Mouse (Mus musculus): ENCODE data around the gene Pepd. TPM values are rescaled to one million over a fixed set of nuclear protein-coding genes. Genes with fewer than 3 reads are reported as not detected.

Gene Pepd
- polyA plus RNA-seq, 1 experiment from 2014 or later: 178 TPM

DNA sequence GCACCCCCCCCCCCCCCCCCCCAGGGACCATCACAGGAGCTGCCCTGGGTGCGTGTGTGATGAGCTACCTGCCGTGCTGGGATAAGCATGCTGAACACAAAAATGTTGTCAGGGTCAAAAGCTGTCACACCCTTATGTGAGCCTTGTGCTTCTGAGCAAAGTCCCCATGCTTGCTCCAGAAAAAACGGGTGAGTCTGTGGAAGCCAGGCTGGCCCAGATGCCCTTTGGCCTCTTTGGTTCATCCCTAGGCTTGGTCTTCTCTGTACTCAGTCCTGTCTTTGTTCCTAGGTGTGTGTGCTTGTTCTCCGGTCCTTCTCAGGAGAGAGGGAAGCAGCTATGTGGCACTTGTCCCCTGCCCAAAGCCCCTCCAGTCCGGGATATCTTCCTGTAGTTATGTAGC is 3.4 kb downstream of the Pepd start:
- no peak overlapping the region for H3K4me3 ChIP-seq (ENCODE audit: low read depth, low read length)
- 66% methylated on average over 5 of the region's 5 CpGs for WGBS

DNA sequence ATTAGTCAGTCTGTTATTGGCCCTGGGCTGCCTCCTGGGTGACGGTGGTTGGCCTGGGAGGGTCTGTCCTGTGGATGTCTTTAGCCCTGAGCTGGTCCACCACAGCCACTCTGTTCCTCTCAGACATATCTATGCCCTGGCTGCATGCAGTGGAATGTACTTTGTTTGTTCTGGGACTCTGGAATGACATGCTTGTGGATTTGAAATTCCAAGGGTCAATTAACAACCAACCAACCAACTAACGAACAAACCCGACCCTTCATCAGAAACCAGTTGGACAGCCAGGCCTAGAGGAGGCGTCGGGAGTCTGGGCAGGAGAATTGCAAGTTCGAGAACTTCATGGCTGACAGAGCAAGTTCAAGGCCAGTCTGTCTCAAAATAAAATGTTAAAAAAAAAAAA is 5.4 kb downstream of the Pepd start:
- H3K36me3 ChIP-seq (ENCODE audit: control insufficient read depth, insufficient read depth): peaks cover 13% of the 10 kb centered on the region
- no peak overlapping the region for H3K9ac ChIP-seq (ENCODE audit: low read depth, low read length)
- H3K4me3 ChIP-seq (ENCODE audit: low read depth, low read length): no peak overlapping the region
- 47% methylated on average over 6 of the region's 6 CpGs for WGBS
- H3K27ac ChIP-seq (ENCODE audit: low read depth, low read length): no peak overlapping the region
- TF ChIP-seq CTCF (IDR thresholded peaks at IDR 0.05; ENCODE audit: low read depth): no peak
- 0 out of 2 replicates have a peak, but pooled peaks cover 3% of the 10 kb centered on the region for H3K4me1 ChIP-seq (replicated peaks; ENCODE audit: control insufficient read depth, insufficient read depth, low read length)
- no peaks in the 10 kb centered on the region for H3K27me3 ChIP-seq (replicated peaks; ENCODE audit: control insufficient read depth, insufficient read depth, low read length)
- ATAC-seq: no peak
- no peaks in the 10 kb centered on the region for H3K9me3 ChIP-seq (ENCODE audit: control insufficient read depth)
- H3K4me2 ChIP-seq (replicated peaks; ENCODE audit: low read depth): no peak overlapping the region

More for the DNA sequence above, 3.4 kb downstream of the Pepd start:
- no peak overlapping the region for H3K4me2 ChIP-seq (replicated peaks; ENCODE audit: low read depth)
- H3K27ac ChIP-seq (ENCODE audit: low read depth, low read length): no peak overlapping the region
- H3K27me3 ChIP-seq (replicated peaks; ENCODE audit: control insufficient read depth, insufficient read depth, low read length): no peaks in the 10 kb centered on the region
- H3K36me3 ChIP-seq (ENCODE audit: control insufficient read depth, insufficient read depth): peaks cover 3% of the 10 kb centered on the region; the same call in 1 of the 2 replicates
- TF ChIP-seq CTCF (IDR thresholded peaks at IDR 0.05; ENCODE audit: low read depth): no peak
- H3K9ac ChIP-seq (ENCODE audit: low read depth, low read length): no peak overlapping the region
- no peaks in the 10 kb centered on the region for H3K9me3 ChIP-seq (ENCODE audit: control insufficient read depth)
- H3K4me1 ChIP-seq (replicated peaks; ENCODE audit: control insufficient read depth, insufficient read depth, low read length): 0 out of 2 replicates have a peak, but pooled peaks cover 3% of the 10 kb centered on the region
- ATAC-seq: no peak

DNA sequence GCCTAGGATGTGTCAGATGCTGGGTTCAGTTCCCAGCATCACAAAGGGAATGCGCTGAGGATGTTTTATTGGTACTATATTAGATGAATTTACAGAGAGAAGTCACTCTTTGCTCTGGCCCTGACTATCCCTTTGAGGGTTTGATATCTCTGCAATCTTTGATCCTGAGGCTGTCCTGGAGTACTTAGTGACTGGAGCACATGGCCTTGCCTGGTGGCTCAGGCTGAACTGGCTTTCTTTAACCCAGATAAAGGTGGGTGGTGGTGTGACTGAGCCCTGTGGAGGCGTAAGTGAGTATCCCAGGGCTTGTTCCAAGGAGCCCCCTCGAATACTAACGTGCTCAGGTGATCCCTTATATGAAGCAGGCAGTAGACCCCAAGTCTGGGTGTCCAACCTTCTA is 5.8 kb downstream of the Pepd start:
- H3K9me3 ChIP-seq (ENCODE audit: control insufficient read depth): no peaks in the 10 kb centered on the region
- TF ChIP-seq CTCF (IDR thresholded peaks at IDR 0.05; ENCODE audit: low read depth): no peak
- H3K27me3 ChIP-seq (replicated peaks; ENCODE audit: control insufficient read depth, insufficient read depth, low read length): no peaks in the 10 kb centered on the region
- no peak overlapping the region for H3K27ac ChIP-seq (ENCODE audit: low read depth, low read length)
- no peak overlapping the region for H3K9ac ChIP-seq (ENCODE audit: low read depth, low read length)
- H3K4me3 ChIP-seq (ENCODE audit: low read depth, low read length): no peak overlapping the region
- 0 out of 2 replicates have a peak, but pooled peaks cover 3% of the 10 kb centered on the region for H3K4me1 ChIP-seq (replicated peaks; ENCODE audit: control insufficient read depth, insufficient read depth, low read length)
- H3K36me3 ChIP-seq (ENCODE audit: control insufficient read depth, insufficient read depth): peaks cover 13% of the 10 kb centered on the region
- no peak for ATAC-seq
- WGBS: 82% methylated on average over 4 of the region's 4 CpGs
- no peak overlapping the region for H3K4me2 ChIP-seq (replicated peaks; ENCODE audit: low read depth)

DNA sequence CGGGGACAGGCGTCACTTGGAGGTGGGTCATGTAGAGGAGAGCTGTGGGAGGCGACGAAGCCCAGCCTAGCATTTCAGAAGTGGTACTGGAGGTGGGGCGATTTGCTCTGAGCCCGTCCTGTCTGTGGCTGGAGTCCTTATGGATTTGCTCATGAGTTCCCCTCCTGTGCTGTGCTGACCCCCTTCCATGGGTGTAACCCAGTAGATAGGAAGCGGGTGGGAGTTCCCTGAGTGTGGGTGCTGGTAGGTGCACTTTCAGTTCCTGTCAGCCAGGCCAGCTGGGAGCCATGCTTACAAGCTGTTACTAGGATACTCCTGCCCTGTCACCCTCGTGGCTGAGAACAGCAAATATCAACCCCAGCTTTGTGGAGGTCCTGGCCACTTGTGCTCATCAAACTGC is 6.2 kb downstream of the Pepd start:
- peaks cover 13% of the 10 kb centered on the region for H3K36me3 ChIP-seq (ENCODE audit: control insufficient read depth, insufficient read depth)
- H3K9ac ChIP-seq (ENCODE audit: low read depth, low read length): no peak overlapping the region
- H3K27me3 ChIP-seq (replicated peaks; ENCODE audit: control insufficient read depth, insufficient read depth, low read length): no peaks in the 10 kb centered on the region
- WGBS: 78% methylated on average over 8 of the region's 8 CpGs
- H3K27ac ChIP-seq (ENCODE audit: low read depth, low read length): no peak overlapping the region
- H3K4me2 ChIP-seq (replicated peaks; ENCODE audit: low read depth): no peak overlapping the region
- H3K9me3 ChIP-seq (ENCODE audit: control insufficient read depth): no peaks in the 10 kb centered on the region
- no peak for TF ChIP-seq CTCF (IDR thresholded peaks at IDR 0.05; ENCODE audit: low read depth)
- no peak overlapping the region for H3K4me3 ChIP-seq (ENCODE audit: low read depth, low read length)
- H3K4me1 ChIP-seq (replicated peaks; ENCODE audit: control insufficient read depth, insufficient read depth, low read length): no peaks in the 10 kb centered on the region
- ATAC-seq: no peak

DNA sequence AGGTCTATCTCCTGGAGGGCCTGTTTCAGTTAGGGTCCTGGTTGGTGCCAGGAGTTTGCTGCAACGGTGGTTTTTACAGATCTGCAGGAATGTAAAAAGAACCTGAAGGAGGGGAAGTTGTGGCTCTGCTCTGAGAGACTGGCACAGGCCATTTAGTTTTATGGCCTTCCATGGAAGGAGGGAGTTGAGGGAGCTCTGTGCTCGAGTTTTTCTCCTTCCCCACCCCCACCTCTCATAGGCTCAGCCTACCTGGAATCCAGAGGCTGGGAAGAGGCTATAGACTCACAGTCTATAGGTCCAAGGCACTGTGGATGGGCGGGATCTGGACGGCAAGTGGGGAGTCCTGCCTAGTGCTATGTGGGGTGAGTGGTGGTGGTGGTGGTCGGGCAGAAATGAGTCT is 6.9 kb downstream of the Pepd start:
- TF ChIP-seq CTCF (IDR thresholded peaks at IDR 0.05; ENCODE audit: low read depth): no peak
- Histone ChIP-seq H3K9me3 (ENCODE audit: control insufficient read depth) (no peaks in the 10 kb centered on the region), H3K4me3 (ENCODE audit: low read depth, low read length) (no peak overlapping the region), H3K4me2 (replicated peaks; ENCODE audit: low read depth) (no peak overlapping the region), H3K36me3 (ENCODE audit: control insufficient read depth, insufficient read depth) (peaks cover 13% of the 10 kb centered on the region), H3K27me3 (replicated peaks; ENCODE audit: control insufficient read depth, insufficient read depth, low read length) (no peaks in the 10 kb centered on the region), H3K4me1 (replicated peaks; ENCODE audit: control insufficient read depth, insufficient read depth, low read length) (no peaks in the 10 kb centered on the region), H3K9ac (ENCODE audit: low read depth, low read length) (no peak overlapping the region), H3K27ac (ENCODE audit: low read depth, low read length) (no peak overlapping the region)
- ATAC-seq: no peak
- WGBS: 50% methylated on average over 5 of the region's 5 CpGs

DNA sequence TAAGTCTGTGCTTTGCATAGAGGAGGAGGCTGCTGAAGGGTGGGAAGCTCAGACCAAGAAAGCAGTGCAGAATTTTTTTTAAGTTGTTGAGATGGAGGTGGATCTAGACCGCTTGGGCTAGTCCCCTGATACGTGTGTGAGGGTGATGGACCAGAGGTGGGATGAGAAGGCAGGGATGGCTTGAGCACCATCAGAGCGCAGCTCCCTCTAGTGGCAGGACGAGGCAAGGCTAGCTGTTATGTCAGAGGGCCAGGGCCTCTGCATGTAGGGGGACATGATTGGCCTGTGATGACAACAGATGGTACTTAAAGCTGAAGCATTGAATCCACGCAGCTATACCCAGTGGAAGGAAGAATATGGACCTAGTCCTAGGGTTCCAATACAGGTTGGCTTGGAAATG is 7.6 kb downstream of the Pepd start:
- no peak overlapping the region for H3K4me2 ChIP-seq (replicated peaks; ENCODE audit: low read depth)

DNA sequence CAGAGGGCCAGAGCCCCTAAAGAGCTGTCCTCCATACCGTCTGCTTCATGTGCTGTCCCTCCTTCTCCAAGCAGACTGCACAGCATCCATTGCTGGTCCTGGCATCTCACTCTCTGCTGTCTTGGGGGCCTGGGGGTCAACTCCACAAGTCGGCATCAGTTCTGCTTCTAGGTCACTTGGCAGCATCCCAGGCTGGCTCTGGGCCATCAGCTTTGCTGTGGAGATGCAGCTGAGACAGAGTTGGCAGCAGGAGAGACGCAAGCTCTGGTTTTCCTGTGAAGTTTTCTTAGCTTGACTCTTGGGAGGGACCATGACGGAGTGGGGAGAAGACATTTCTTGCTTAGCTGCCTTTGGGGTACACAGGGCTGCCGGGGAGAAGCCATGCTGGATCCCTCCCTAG is 13.0 kb downstream of the Pepd start:
- no peak overlapping the region for H3K9ac ChIP-seq (ENCODE audit: low read depth, low read length)
- 76% methylated on average over 5 of the region's 5 CpGs for WGBS
- no peak for TF ChIP-seq CTCF (IDR thresholded peaks at IDR 0.05; ENCODE audit: low read depth)
- H3K4me3 ChIP-seq (ENCODE audit: low read depth, low read length): no peak overlapping the region
- no peaks in the 10 kb centered on the region for H3K9me3 ChIP-seq (ENCODE audit: control insufficient read depth)
- H3K36me3 ChIP-seq (ENCODE audit: control insufficient read depth, insufficient read depth): peaks cover 37% of the 10 kb centered on the region
- H3K27ac ChIP-seq (ENCODE audit: low read depth, low read length): no peak overlapping the region; the same call in 1 of the 2 replicates
- H3K27me3 ChIP-seq (replicated peaks; ENCODE audit: control insufficient read depth, insufficient read depth, low read length): no peaks in the 10 kb centered on the region
- ATAC-seq: no peak
- H3K4me1 ChIP-seq (replicated peaks; ENCODE audit: control insufficient read depth, insufficient read depth, low read length): no peaks in the 10 kb centered on the region
- no peak overlapping the region for H3K4me2 ChIP-seq (replicated peaks; ENCODE audit: low read depth)

More for the DNA sequence above, 7.6 kb downstream of the Pepd start:
- Histone ChIP-seq H3K27me3 (replicated peaks; ENCODE audit: control insufficient read depth, insufficient read depth, low read length) (no peaks in the 10 kb centered on the region), H3K9ac (ENCODE audit: low read depth, low read length) (no peak overlapping the region), H3K27ac (ENCODE audit: low read depth, low read length) (no peak overlapping the region), H3K4me1 (replicated peaks; ENCODE audit: control insufficient read depth, insufficient read depth, low read length) (no peaks in the 10 kb centered on the region), H3K9me3 (ENCODE audit: control insufficient read depth) (no peaks in the 10 kb centered on the region), H3K36me3 (ENCODE audit: control insufficient read depth, insufficient read depth) (peaks cover 18% of the 10 kb centered on the region), H3K4me3 (ENCODE audit: low read depth, low read length) (no peak overlapping the region)
- ATAC-seq: no peak
- TF ChIP-seq CTCF (IDR thresholded peaks at IDR 0.05; ENCODE audit: low read depth): peak; percentile 77
- 72% methylated on average over 5 of the region's 5 CpGs for WGBS
